Mouse (Mus musculus) layer of hippocampus, adult 8-10 months (tissue): ENCODE data around the gene Dchs2. TPM values are rescaled to one million over a fixed set of nuclear protein-coding genes. Genes with fewer than 3 reads are reported as not detected.

ENCODE experiments used
- DNase-seq, 2 experiments: peaks; one replicate each; pipeline ENCODE4 v3.0.0; 2022; ENCODE audit warnings: low spot score in 2 of 2
- total RNA-seq, 4 experiments: library from RNA; stranded (reverse); gene quantifications; 2 replicates each; pipeline ENCODE4 v1.2.4; 2022

Gene Dchs2
- total RNA-seq, 4 experiments from 2014 or later, result 3.3 to 4.8 (median 4.4) TPM

DNA sequence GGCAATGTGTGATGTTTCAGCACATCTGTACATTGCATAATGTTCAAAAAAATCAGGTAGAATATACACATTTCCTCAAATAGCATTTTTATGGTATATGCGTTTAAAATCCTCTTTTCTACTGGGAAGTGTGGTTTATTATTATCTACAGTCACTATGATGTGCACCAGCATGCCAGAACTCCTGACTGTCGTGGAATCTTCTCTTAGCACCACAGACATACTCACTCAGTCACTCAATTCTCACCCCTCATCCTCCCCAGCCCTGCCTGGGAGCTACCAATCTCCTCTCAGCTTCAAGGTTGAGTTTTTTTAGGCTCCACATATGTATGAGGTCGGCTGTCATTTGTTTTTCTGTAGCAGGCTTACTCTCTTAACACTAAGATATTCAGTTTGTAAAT is 20.8 kb downstream of the Dchs2 start:
- no peak for DNase-seq

DNA sequence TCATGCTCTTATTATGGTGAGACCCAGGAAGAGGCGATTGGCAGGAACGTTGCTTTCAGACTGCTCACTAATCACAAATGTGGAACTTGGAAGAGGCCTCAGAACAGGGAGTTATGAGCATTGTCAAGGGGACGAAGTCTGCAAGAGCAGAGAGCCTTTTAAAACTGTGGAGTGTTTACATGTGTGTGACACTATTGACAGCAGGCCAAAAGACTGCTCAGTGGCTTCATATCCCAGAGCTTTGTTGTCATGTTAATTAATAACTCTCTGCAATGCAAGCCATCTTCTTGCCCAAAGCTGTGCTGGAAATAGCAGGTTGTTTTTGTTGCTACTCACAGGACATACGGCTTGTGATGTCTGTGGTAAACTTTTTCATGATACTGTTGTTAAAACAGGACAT is 27.9 kb downstream of the Dchs2 start:
- DNase-seq, result no peak

DNA sequence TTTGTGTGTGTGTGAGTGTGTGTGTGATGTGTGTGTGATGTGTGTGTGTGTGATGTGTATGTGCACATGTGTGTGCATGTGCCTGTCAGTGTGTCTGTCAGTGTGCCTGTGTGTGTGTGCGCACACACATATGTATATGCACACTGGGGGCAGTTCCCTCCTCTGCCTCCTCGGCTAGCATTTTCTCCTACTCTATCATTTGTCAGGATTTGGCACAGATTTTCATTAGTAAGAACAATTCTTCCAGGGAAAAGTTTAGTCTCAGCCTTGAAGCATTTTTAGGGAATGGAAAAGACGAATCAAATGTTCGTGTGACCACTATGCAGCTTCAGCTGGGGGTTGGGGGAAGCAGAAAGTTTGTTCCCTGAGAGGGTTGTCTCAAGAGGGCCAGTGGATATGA is 28.4 kb downstream of the Dchs2 start:
- no peak for DNase-seq

DNA sequence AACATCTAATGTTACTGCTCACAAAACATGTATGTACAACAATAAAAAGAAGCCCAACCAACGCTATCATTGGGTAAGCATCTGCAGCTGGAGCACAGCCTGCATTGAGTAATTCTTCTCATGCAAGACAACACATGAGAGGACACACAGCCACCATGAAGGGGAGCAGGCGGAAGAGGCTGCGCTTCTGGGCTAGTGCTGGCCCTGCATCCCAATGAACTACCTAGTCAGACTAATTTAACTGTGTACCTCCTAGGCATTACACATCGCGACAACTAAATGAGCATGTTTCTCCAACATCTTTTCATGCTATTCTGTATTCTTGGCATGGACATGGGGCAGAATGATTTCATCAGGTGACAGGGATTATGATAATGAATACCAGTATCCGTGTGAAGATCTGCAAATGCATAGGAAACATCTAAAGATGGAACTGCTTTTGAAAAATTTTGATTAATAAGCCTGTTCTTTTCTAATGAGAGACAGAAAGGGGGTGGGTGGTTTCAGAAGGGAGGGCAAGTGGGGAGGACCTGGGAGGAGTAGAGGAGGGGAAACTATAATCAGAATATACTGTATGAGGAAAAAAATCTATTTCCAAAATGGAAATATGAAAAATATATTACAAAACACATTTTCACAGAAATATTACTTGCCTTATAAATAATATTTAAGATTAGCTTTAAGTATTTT is 33.9 kb downstream of the Dchs2 start:
- no peak for DNase-seq

DNA sequence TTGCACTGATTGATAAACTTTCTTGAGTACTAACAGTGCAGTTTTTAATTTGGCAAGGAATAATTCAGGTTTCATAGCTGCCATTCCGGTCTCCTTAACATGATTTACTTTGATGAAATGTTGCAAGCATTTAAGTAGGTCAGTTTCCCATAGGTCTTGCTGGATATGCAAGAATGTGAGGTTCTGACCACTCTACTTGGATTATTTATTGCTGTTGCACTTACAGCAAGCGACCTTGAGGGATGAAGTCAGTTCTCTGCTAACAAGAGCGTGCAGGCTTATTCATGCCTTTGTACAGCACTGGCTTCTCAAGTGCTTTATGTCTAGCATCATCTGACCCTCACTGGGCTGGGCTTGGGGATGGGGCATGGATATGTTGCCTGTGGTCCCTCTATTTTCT is 35.9 kb downstream of the Dchs2 start:
- no peak for DNase-seq

DNA sequence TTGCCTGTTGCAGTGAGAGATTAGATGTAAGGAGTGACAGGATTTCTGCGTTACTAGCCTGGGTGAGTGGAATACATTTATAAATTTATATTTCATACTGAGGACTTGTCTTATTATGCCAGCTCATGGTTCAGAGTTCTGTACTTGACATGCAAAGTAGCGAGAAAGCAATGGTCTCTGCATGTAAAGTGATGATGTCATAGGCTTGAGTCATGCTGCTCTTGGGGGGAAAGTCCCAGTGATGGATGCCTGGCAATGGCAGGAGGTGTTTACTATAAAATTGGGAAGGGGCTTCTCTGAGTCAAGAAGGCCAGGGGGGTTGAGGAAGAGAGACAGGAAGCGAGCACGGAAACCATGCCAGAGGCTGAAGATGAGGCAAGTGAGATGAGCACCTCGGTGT is 57.8 kb downstream of the Dchs2 start:
- no peak for DNase-seq

DNA sequence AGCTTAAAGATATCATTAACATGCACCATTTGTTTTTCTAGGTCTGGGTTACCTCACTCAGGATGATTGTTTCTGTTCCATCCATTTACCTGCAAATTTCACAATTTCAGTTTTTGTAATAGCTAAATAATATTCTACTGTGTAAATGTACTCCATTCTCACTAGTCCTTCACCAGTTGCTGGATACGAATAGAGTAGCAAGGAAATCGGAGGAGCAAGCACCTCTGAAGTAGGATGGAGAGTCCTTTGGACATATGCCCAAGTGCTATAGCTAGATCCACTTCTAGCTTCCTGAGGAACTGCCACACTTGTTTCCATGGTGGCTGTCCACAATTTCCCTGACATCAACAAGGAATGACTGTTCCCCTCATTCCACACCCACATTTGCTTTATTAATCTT is 63.5 kb downstream of the Dchs2 start:
- no peak for DNase-seq

DNA sequence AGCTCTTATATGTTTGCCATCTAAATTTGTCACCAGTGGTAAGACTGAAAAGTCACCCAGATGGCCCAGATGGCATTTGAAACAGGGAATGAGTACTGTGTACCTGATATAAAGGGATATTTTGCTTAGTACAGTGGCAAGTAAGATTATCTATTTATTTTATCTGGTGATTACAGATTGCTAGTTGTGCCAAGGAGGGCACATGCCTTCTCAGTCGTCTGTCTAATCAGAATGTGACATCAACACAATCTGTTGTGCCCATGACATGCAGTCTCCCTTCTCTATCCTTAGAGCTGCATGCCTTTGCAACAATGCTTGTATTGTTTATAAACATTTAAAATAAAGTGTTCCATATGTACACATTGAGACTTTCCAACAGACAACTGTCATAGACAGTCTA is 64.7 kb downstream of the Dchs2 start:
- peak; percentile 17 to 20 for DNase-seq

DNA sequence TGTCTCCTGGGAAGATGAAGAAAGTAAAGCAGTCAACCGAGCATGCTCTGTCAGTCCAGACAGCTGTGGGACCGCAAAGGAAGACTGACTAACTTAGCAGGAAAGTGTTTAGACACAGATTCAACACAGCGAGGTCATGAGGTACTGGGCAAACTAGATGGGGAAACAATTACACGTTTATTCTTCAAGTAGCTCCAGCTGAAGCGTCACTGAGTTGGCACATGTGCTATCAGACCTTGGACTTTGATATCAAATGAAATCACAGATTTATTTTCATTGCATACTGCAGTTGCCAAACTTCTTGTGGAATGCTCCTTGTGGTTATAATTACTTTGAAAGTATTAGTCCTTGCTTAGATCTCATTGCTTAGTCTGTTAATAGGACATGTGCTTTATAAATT is 67.2 kb downstream of the Dchs2 start:
- no peak for DNase-seq

DNA sequence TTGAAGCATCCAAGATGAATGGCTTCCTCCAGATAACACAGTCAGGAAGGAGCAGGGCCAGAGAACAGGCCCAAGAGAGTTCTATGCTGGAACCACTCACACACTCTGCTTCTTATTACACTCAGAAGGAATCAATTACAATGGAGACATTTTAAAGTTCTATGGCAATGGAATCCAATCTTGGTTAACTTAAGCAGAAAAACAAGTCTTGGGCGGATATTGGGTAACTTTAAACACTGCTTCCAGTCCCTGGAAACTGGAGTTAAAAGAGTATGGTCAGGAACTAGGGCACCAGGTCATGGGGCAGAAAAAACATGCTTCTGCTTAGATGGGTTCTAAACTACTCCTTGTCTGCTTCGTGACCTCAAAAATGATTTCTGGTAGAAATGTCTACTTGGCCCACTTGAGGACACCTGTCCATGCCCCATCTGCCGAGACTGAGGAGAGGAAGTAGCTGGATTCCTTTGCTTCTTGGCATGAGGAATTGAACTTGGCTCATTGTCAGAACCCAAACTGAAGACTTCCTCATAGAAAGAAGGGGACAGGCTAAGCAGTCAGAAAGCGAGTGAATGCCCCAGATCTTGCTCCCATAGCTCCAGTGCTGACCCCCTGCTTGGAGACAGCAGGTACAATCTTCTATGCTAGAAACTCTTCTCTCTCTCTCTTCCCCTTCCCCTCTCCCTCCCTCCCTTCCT is 73.7 kb downstream of the Dchs2 start:
- DNase-seq, result no peak

DNA sequence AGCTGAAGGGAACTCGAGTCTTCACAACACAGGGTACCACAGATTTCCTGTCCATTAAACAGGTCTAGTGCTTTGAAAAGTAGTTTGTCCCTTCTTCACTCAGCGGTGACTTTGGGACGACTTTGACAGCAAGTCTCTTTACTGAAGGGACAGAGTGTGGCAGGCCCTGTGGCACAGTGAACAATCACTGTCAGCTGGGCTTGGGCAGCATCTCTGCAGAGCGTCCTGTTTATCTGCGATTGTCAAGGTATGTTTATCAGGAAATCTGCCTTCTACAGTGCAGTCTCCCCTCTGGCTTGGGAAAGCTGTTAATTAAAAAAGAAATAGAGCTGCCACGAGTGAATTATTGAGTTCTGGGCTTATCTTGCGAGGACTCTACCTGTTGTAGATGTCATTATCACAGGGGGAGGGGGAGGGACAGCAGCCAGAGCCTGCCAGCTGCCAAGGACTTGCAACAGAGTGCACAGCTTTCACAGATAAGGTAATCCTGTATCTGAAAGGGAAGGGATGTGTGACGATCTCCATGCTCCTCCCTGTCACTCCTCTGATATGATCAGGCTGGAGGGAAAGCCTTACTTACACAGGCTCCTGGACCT is 77.4 kb downstream of the Dchs2 start:
- no peak for DNase-seq

DNA sequence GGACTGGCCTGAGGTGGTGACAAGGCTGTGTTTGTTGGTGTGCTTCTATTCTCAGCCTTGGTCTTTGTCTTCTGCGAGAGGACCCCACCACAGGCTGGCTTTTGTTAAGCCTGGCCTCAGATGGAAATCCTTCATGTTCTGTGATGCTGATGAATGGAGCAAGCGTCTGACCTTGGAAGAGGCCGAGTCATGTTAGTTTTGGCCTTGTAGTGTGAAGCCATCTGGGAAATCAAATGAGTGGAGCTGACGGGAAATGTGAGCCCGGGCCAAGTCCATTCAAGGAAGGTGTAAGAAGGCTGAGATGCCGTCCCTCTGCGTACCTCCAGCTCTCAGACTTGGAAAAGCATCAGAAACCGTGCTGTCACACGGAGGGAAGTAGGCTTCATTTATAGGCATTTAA is 81.9 kb downstream of the Dchs2 start:
- DNase-seq, result no peak

DNA sequence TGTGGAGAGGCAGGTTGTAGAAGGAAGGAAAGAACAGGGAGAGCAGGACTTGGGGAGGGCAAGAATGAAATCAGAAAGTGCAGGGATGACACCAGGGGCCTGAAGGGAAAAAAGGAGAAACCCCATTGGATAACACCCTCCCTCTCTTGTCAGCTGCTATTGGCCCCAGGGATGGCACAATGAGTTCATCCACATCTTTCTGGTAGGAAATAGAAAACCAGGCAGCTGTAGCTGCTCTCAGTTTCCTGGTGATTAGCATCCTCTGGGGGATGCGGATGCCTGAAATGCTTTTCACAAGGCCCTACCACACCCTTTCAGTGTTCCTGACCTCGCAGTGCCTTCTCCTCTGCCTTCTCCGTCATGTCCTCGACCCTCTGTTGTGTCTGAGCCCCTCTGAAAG is 82.5 kb downstream of the Dchs2 start:
- DNase-seq, result no peak

DNA sequence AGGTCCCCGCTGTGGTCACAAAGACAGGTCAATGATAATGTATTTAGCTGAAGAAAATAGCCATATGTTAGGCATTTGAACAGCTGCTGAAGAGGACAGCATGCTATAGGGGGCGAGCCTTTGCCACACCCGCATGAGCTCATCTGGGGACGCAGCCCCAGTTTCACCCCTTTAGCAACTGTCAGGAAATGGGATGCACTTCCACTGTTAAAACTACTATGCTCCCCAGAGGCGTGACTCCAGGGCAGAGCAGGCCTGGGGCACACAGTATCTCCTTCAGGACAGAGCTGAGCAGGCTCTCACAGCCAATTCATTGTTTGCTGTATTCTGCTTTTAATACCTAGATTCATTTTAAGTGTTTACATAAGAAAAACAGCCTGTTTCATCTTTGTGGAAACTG is 84.2 kb downstream of the Dchs2 start:
- no peak for DNase-seq

DNA sequence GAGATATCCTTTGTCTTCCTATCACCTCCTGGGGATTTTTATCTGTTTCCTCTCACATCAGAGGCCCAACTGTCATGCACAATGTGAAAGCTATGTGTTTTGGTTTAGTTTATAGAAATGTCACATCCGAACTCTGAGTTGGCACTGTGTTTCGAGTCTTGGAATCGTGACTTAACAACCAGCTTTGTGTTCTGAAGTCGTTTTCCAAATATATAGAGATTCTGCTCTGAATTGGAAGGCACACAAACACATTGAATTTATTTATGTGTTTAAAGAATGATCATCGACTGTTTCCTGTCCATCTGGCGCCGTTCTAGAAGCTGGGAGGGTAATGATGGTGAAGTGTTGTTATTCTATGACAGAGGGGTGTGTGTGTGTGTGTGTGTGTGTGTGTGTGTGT is 84.8 kb downstream of the Dchs2 start:
- peak; percentile 15 to 33 for DNase-seq

DNA sequence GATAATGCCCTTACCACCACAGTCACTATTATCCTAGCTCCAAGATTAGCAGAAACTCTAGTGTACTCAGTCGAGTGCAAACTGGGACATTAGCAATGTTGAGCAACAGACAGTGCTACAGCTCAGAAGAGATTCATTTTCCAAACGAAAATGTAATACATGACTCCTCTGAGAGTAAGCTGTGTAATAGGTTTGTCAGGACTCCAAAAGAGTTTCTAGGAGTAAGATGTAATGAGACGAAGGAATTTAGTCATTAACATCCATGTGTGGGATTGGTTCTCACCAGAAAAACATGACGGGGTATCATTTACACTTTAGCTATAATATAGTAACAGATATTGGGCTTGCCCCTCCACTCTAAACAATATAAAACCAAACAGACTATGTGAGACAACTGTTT is 90.3 kb downstream of the Dchs2 start:
- no peak for DNase-seq

DNA sequence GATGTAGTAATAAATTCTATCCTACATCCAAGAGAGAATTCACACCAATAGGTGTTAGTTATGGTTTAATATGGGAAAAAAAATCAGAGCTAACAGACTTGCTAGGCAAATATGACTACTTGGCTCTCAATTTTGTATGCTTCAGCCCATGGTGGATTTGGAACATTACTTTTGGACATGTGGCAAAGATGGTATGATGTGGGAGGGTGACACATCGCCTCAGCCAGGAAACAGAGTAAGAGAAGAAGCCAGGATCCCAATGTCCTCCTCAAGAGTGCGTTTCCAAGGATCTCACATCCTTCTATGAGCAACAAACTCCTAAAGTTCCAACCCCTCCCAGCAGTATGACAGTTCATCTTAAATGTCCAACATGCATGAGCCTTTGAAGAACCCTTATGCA is 92.4 kb downstream of the Dchs2 start:
- peak; percentile 21 to 33 for DNase-seq

DNA sequence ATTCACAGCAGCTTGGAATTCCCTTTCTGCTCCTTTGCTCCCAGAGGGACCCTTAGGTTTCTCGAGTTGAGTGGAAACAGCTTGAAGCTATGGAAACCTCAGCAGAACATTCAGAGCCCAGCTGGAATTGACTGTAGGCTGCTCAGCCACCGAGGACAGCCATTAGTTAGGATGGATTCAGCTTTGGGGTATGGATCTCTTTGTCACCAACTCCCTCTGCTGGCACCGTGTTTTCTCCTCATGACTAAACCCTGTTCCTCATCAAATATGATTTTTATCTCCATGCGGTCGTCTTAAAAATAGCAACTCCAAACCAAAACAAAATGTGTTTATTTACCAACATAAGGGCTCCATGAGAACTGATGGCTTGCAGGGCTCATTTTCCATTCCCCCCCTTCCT is 94.4 kb downstream of the Dchs2 start:
- peak; percentile 46 to 62 for DNase-seq

DNA sequence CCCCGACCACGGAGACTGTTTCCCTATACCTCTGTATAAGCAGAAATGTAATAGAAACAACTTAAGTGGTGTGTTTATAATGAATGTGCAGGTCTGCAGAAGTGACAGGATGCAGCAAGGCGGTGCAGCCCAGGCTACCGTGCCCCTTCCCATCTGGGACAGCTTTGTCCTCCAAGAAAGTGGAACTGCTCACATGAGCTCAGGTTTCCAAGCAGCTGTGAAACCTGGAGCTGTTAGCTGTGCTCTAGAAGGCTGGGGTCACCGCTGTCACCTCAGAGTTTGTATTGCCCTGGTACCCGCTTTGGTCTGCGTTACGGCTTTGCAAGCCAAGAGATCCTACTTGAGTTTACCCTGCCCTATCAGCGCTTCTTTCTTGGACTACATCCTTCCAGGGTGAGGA is 100.6 kb downstream of the Dchs2 start:
- no peak for DNase-seq

DNA sequence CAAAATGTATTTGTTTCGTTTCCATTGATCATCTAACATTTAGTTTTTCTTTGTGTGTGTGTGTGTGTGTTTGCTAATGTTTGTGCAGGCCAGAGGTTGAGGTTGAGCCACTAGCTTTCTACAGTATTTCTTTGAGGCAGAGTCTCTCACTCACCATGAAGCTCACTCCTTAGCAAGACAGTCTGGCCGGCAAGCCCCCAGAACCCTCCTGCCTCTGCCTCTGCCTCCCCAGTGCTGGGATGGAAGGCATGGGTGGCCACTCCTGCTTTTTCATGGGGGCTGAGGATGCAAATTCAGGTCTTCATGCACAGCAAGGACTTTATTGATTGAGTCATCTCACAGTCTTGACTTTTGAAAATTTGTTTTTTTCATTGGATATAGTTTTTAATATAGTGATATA is 102.6 kb downstream of the Dchs2 start:
- no peak for DNase-seq

DNA sequence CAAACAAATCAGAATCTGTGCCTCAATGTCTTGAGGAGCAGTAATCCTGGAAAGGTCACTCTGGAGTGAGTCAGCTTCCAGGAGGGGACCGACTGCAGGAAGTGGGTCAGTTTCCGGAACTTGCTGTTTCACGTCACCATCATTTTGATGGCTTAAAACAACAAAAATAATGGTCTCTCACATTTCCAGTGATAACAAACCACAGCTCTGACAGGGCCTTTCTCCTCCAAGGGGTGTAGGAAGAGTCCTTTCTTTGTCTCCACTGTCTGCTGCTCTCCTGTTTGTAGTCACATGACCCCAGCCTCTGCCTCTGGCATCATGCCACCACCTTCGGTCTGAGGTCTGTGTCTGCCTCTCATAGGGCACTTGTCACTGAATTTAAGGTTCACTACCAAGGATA is 106.7 kb downstream of the Dchs2 start:
- no peak for DNase-seq

DNA sequence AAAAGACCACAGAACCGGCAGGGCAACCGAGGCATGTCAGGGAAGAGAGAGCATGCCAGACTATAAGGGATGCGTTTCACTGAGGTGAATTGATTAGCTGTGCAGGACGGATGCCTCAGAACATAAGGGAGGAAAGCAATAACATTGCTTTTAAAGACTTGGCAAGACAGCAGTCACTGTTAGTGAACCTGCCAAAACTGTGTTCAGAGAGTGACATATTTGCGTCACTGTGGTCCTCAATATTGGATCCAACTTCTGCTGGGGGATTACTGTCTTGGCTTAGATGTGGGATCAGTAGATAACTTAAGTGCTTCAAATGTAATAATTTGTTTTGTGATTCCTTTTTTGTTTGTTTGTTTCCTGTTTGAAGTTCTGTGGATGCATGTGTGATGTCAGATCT is 107.3 kb downstream of the Dchs2 start:
- DNase-seq, result no peak

DNA sequence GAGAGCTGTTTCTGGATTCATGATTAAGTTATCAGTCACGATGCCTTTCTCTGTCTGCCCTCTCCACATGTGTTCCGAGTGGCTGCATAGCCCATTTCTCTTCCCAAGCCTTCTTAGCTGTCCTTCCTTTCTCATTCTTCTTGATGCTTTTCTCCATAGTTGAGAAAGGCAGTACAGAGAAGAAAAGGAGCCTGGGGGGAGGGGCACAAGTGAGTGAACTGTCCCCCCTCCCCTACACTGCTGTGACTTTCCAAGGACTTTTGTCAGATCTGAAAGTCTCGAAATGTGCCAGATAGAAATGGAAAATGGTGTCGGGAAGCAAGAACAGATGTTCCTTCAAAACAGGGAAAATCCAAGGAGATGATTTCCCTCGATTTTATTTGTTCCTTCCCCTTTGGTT is 118.8 kb downstream of the Dchs2 start:
- DNase-seq, result no peak
